Mouse (Mus musculus) G1E (cell line): ENCODE measurements around the gene Actl7a. TPM values are rescaled to one million over a fixed set of nuclear protein-coding genes. Genes with fewer than 3 reads are reported as not detected.

ENCODE experiments used
- ATAC-seq: 2 replicates; pipeline ENCODE4 v1.8.0; 2016; ENCODE audit warnings: mild to moderate bottlenecking; ENCODE audit not compliant: insufficient number of reproducible peaks, poor library complexity, low FRiP score, severe bottlenecking; ENCODE audit errors: extremely low read depth
- DNase-seq: peaks from one replicate; pipeline ENCODE4 v3.0.0; 2012; ENCODE audit warnings: low spot score
- H3K27me3 ChIP-seq: 2 replicates; pipeline ENCODE4 v1.6.1; 2012; ENCODE audit warnings: mild to moderate bottlenecking, low read length, inconsistent platforms; ENCODE audit not compliant: insufficient read depth
- H3K36me3 ChIP-seq: replicated peaks from 2 replicates; pipeline ENCODE3; 2012; ENCODE audit warnings: mild to moderate bottlenecking, inconsistent platforms
- H3K4me1 ChIP-seq: 2 replicates; pipeline ENCODE4 v1.6.1; 2012; ENCODE audit warnings: low read depth, low read length, inconsistent platforms, mixed read lengths; ENCODE audit not compliant: insufficient read depth
- H3K4me3 ChIP-seq: 2 replicates; pipeline ENCODE4 v1.5.1; 2012; ENCODE audit warnings: low read depth, mild to moderate bottlenecking, inconsistent platforms, low read length, moderate library complexity, mixed read lengths
- H3K9me3 ChIP-seq: replicated peaks from 2 replicates; pipeline ENCODE4 v1.6.1; 2012; ENCODE audit warnings: inconsistent platforms
- CTCF ChIP-seq: IDR thresholded peaks from 2 replicates; pipeline ENCODE4 v1.5.1; 2012; ENCODE audit warnings: low read depth, low read length, inconsistent platforms, mixed read lengths
- GATA1 ChIP-seq: IDR thresholded peaks from 2 replicates; pipeline ENCODE4 v1.6.1; 2012; ENCODE audit warnings: borderline replicate concordance, low read length, inconsistent platforms, mixed read lengths
- GATA2 ChIP-seq: IDR thresholded peaks from 2 replicates; pipeline ENCODE4 v1.6.1; 2012; ENCODE audit warnings: low read depth, low read length, inconsistent platforms, borderline replicate concordance
- POLR2AphosphoS5 ChIP-seq: IDR thresholded peaks from 2 replicates; pipeline ENCODE4 v1.6.1; 2012; ENCODE audit warnings: low read depth, low read length, inconsistent platforms; ENCODE audit not compliant: insufficient replicate concordance
- TAL1 ChIP-seq: conservative IDR thresholded peaks from 2 replicates; pipeline ENCODE4 v1.6.1; 2012; ENCODE audit warnings: low read depth, low read length, inconsistent platforms, mixed read lengths
- polyA plus RNA-seq: library from polyadenylated mRNA; stranded (reverse); fragments of >175 nt; gene quantifications from 2 replicates; pipeline ENCODE4 v1.2.3, GENCODE M21; 2012
- total RNA-seq, 2 experiments: library from RNA; stranded (forward) in 1 of 2; stranded (reverse) in 1 of 2; fragments of 200-1000 nt in 1 of 2; fragments of >200 nt in 1 of 2; fragmentation: Nextera tagmentation in 1 of 2; gene quantifications; 2 replicates each; pipeline ENCODE4 v1.2.3; 2014 to 2017

The Actl7a gene
- total RNA-seq (2014; fragmentation: Nextera tagmentation): not detected in 2 replicates
- 0.11 TPM in 1 of 2 replicates, not detected in the other for total RNA-seq (2017)
- not detected in 2 replicates for polyA plus RNA-seq

GRCm38 (mm10) chr4:56743363-56744195, at the start of gene Actl7a:
Gene Actl7a, plus strand, starts transcription at chr4:56743413.
- DNase-seq: no peak
- Histone ChIP-seq H3K36me3 (peaks cover 52% of the 10 kb centered on the region), H3K9me3 (no peaks in the 10 kb centered on the region), H3K4me1 (no peaks in the 10 kb centered on the region), H3K4me3 (no peak within 1 kb of the TSS), H3K27me3 (peaks cover 2% of the 10 kb centered on the region; the same call in 1 of the 2 replicates)
- no peak for TF ChIP-seq POLR2AphosphoS5
- TF ChIP-seq GATA2: no peak
- no peak for TF ChIP-seq GATA1
- TF ChIP-seq CTCF: no peak
- TF ChIP-seq TAL1: no peak
- ATAC-seq: no peak

- no peak for TF ChIP-seq POLR2AphosphoS5
- TF ChIP-seq CTCF: no peak
- TF ChIP-seq TAL1: no peak
- H3K27me3 ChIP-seq: no peaks in the 10 kb centered on the region
- no peak overlapping the region for H3K4me3 ChIP-seq
- H3K36me3 ChIP-seq: no peaks in the 10 kb centered on the region
- H3K4me1 ChIP-seq: no peaks in the 10 kb centered on the region
- H3K9me3 ChIP-seq: no peaks in the 10 kb centered on the region
- ATAC-seq: no peak
- no peak for DNase-seq
Measured at GRCm38 (mm10) chr4:56696401-56696800, 46.8 kb upstream of the Actl7a start.

- no peaks in the 10 kb centered on the region for H3K27me3 ChIP-seq
- no peaks in the 10 kb centered on the region for H3K9me3 ChIP-seq
- H3K36me3 ChIP-seq: no peaks in the 10 kb centered on the region
- H3K4me1 ChIP-seq: no peaks in the 10 kb centered on the region
- no peak for TF ChIP-seq TAL1
- no peak for TF ChIP-seq GATA1
- no peak for TF ChIP-seq POLR2AphosphoS5
- TF ChIP-seq GATA2: no peak
- no peak for TF ChIP-seq CTCF
- H3K4me3 ChIP-seq: no peak overlapping the region
- DNase-seq: no peak
- no peak for ATAC-seq
Measured at GRCm38 (mm10) chr4:56698671-56699070, 44.5 kb upstream of the Actl7a start.

GRCm38 (mm10) chr4:56702234-56702633, 41.0 kb upstream of the Actl7a start:
- no peak for TF ChIP-seq POLR2AphosphoS5
- no peak for TF ChIP-seq GATA1
- TF ChIP-seq GATA2: no peak

GRCm38 (mm10) chr4:56713155-56713554, 30.1 kb upstream of the Actl7a start:
- TF ChIP-seq TAL1: no peak
- H3K9me3 ChIP-seq: no peaks in the 10 kb centered on the region
- H3K4me1 ChIP-seq: no peaks in the 10 kb centered on the region
- no peak for ATAC-seq
- DNase-seq: no peak
- H3K4me3 ChIP-seq: no peak overlapping the region
- no peaks in the 10 kb centered on the region for H3K27me3 ChIP-seq
- H3K36me3 ChIP-seq: no peaks in the 10 kb centered on the region

More at GRCm38 (mm10) chr4:56702234-56702633, 41.0 kb upstream of the Actl7a start:
- Histone ChIP-seq H3K9me3 (no peaks in the 10 kb centered on the region), H3K4me3 (no peak overlapping the region), H3K4me1 (no peaks in the 10 kb centered on the region), H3K36me3 (no peaks in the 10 kb centered on the region), H3K27me3 (no peaks in the 10 kb centered on the region)
- DNase-seq (no peak), ATAC-seq (no peak)

GRCm38 (mm10) chr4:56716801-56717200, 26.4 kb upstream of the Actl7a start:
- TF ChIP-seq GATA1 (no peak), GATA2 (no peak), CTCF (no peak), TAL1 (no peak), POLR2AphosphoS5 (no peak)
- H3K9me3 ChIP-seq: no peaks in the 10 kb centered on the region
- no peak for ATAC-seq

GRCm38 (mm10) chr4:56717932-56718331, 25.3 kb upstream of the Actl7a start:
- TF ChIP-seq CTCF (no peak), GATA1 (no peak), GATA2 (no peak), TAL1 (no peak), POLR2AphosphoS5 (no peak)
- no peak for ATAC-seq
- H3K9me3 ChIP-seq: no peaks in the 10 kb centered on the region

More at GRCm38 (mm10) chr4:56716801-56717200, 26.4 kb upstream of the Actl7a start:
- H3K4me1 ChIP-seq: no peaks in the 10 kb centered on the region
- no peak for DNase-seq
- no peaks in the 10 kb centered on the region for H3K36me3 ChIP-seq
- no peaks in the 10 kb centered on the region for H3K27me3 ChIP-seq
- no peak overlapping the region for H3K4me3 ChIP-seq

More at GRCm38 (mm10) chr4:56717932-56718331, 25.3 kb upstream of the Actl7a start:
- Histone ChIP-seq H3K36me3 (no peaks in the 10 kb centered on the region), H3K4me3 (no peak overlapping the region), H3K27me3 (no peaks in the 10 kb centered on the region), H3K4me1 (no peaks in the 10 kb centered on the region)
- no peak for DNase-seq
